Mouse (Mus musculus): Measurements from ENCODE around the gene Hoxa10. TPM values are rescaled to one million over a fixed set of nuclear protein-coding genes. Genes with fewer than 3 reads are reported as not detected.

The Hoxa10 gene
- polyA plus RNA-seq, 1 experiment, result not detected

DNA sequence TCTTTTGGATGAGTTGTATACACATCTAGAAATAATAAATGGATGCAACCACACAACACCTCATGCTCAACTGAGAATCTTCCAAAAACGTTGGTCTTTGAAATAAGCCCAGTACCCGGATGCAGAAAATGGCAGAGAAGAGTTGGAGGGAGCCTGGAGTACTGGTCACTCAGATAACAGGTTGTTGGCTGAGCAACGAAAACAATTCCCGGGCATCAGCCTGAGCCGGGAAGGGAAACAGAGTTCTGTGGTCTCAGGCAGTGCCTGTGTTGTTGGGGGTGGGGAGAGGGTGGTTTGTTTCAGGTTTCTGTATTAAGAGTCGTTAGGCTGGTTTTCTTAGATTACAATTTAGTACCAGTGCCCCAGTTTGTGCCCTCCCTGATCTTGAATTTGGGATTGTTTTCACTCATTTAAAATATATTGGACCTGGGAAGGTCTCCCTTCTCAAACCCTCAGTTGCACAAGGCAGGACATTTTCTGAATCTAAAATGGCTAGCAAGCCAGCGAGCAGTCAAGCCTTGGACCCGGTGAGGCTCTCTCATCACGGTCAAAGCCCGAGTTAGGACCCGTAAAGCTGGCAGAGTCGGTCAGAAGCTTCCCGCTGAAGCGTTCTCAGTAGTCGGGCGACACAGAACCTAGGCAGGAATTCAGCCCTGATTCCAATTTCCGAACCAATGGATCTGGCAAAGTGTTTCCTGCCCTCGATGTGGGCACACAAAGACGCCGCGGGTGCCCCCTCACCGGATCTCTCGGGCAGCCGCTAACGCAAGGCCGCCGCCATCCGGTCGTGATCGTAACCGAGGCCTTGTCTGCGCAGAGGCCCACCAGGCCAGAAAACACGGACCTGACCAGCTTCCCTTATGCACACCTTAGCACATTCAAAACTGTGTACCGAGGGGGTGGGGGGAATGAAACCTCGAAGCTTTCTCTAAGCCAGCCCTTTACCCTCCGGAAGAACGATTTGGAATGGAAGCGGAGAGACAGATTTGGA lies 11.9 kb downstream of the Hoxa10 start:
- H3K27ac ChIP-seq (ENCODE audit: insufficient read depth, low read depth, low read length), result no peak overlapping the region
- no peak for TF ChIP-seq CTCF (IDR thresholded peaks at IDR 0.05; ENCODE audit: insufficient read depth, low read depth, low read length)
- no peak for TF ChIP-seq POLR2A (IDR thresholded peaks at IDR 0.05; ENCODE audit: insufficient read depth, low read depth, low read length)
- 3% methylated on average over 38 of the region's 38 CpGs for WGBS
- H3K4me3 ChIP-seq (ENCODE audit: insufficient read depth, low read depth, low read length), result no peak overlapping the region
- no peaks in the 10 kb centered on the region for H3K4me1 ChIP-seq (ENCODE audit: control insufficient read depth, insufficient read depth, low read length)

DNA sequence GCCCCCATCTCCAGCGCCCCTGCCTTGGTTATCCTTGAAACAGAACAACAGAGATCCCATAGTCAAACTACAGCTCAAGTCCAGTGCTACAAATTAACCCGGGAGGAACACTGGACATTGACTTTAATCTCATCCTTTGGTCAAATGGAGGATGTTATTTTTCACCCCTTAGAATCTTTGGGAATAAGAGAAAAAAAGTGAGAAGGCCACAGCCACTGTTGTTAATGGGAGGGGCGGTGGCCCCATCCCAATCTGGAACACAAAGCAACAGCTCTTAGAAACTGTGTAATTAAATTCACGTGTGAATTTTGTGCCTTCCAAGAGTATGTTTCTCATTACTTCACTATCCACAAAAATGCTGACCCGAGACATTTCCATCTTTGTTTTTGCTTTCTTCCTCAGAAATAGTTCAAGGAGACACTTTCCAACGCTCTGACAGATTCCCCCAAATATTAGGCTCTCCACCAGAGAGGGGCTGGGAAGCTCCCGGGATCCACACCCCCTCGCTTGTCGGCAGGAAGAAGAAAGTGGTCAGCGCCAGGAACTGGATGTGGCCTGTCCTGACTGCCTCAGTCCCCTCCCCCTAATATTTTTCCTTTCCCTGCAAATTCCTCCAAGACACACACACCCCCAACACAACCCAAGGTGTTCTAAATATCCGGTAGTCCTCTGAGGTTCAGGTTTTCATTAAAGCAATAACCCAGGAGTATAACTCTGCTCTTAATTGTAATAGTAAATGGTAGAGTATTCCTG lies 13.0 kb downstream of the Hoxa10 start:
- Histone ChIP-seq H3K27ac (ENCODE audit: insufficient read depth, low read depth, low read length) (no peak overlapping the region), H3K4me3 (ENCODE audit: insufficient read depth, low read depth, low read length) (no peak overlapping the region), H3K4me1 (ENCODE audit: control insufficient read depth, insufficient read depth, low read length) (no peaks in the 10 kb centered on the region)
- TF ChIP-seq CTCF (IDR thresholded peaks at IDR 0.05; ENCODE audit: insufficient read depth, low read depth, low read length) (no peak), POLR2A (IDR thresholded peaks at IDR 0.05; ENCODE audit: insufficient read depth, low read depth, low read length) (no peak)
- WGBS, result 7% methylated on average over 11 of the region's 11 CpGs

DNA sequence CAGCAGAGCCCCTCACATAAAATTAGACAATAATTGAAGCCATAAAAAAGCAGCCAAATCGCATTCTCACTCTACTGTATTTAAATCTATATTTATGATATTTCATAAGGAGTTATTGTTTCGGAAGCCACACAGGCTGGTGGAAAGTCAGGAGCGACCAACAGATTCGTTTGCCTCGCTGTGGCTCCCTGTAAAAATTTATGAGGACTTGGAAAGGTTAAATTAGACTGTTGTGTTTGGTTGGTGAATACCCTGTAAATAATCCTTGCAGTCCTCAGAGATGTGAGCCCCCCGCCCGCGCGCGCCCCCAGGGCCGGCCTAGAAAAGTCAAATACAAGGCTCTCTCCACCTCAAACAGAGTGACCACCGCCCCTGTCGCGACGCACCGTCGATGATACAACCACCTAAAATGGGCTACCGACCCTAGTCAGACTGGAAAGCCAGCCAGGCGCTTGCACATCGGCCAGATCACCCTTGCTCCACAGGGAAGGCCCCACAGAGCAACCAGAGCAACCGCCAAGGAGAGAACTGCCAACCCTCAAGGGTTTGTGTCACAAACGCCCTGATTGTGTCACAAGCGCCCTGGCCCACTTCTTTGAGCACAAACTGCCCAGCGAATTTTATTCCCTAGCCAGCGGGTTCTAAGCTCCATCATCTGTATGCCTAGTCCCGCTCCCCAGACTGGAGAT lies 13.9 kb downstream of the Hoxa10 start:
- peaks cover 1% of the 10 kb centered on the region; the same call in 1 of the 2 replicates for H3K4me1 ChIP-seq (ENCODE audit: control insufficient read depth, insufficient read depth, low read length)
- H3K27ac ChIP-seq (ENCODE audit: insufficient read depth, low read depth, low read length), result no peak overlapping the region
- H3K4me3 ChIP-seq (ENCODE audit: insufficient read depth, low read depth, low read length), result no peak overlapping the region
- TF ChIP-seq POLR2A (IDR thresholded peaks at IDR 0.05; ENCODE audit: insufficient read depth, low read depth, low read length) (no peak), CTCF (IDR thresholded peaks at IDR 0.05; ENCODE audit: insufficient read depth, low read depth, low read length) (no peak)
- 4% methylated on average over 26 of the region's 26 CpGs for WGBS

DNA sequence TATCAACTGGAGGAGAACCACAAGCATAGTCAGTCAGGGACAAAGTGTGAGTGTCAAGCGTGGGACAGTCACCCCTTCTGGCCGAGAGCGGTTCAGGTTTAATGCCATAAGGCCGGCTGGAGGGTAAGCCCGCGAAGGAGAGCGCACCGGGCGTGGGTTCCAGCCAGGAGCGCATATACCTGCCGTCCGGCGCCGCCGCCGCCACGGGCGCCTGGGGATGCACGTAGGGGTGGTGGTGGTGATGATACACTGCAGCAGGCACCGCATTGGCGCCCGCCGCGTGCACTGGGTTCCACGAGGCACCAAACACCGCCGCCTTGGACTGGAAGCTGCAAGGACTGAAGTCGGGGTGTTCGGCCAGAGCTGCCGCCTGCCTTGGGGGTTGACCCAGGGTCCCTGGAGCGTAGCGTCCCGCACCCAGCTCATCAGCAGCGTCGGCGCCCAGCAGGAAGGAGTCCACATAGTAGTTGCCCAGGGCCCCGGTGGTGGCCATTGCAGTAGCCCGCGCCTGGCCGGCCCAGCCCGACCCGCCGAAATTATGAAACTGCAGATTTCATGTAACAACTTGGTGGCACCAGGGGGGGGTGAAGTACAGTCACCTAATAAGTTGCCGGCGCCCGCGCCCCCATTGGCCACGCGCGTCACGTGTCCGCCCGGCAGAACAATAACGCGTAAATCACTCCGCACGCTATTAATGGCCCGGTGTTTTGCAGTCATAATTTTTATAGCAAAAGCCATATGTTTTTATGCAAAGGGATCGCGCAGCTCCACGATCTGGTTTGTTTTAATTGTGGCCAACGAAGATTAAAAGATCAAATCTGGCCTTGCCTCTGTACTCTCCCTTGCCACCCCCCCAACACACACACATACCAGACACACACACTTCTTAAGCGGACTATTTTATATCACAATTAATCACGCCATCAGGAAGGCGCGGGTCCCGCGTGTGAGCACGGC lies 14.8 kb downstream of the Hoxa10 start:
- H3K4me1 ChIP-seq (ENCODE audit: control insufficient read depth, insufficient read depth, low read length), result peaks cover 6% of the 10 kb centered on the region
- TF ChIP-seq POLR2A (IDR thresholded peaks at IDR 0.05; ENCODE audit: insufficient read depth, low read depth, low read length) (no peak), CTCF (IDR thresholded peaks at IDR 0.05; ENCODE audit: insufficient read depth, low read depth, low read length) (no peak)
- WGBS, result 3% methylated on average over 69 of the region's 69 CpGs
- no peak overlapping the region for H3K27ac ChIP-seq (ENCODE audit: insufficient read depth, low read depth, low read length)
- no peak overlapping the region for H3K4me3 ChIP-seq (ENCODE audit: insufficient read depth, low read depth, low read length)

DNA sequence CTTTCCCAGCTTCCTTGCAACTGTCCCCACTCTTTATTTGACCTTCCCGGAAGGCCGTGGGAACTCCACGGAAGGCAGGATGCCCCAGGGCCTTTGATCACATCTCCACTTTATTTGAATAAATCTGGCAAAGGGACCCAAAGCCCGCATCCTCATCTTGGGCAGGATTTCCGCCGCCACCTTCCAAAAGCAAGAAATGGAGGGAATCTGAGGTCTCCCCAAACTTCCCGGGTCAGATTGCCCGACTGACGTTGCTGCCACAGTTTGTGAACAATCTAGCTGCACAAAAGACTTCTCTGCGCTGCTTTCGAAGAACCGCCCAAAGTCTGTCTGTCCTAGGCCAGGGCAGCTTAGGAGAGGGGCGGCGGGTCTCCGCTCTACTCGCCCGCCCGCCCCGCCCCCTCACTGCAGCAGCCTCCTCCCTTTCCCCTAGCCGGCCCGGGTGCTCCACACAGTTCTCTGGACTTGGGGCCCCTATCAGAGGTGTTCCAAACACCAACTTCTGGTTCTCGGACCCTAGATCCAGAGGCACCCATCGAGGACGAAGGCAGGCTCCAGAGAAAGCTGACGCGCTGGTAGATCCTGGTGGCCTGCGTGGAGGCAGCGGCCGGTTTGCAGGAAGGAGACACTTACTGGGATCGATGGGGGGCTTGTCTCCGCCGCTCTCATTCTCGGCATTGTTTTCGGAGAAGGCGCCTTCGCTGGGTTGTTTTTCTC lies 15.6 kb downstream of the Hoxa10 start:
- Histone ChIP-seq H3K4me3 (ENCODE audit: insufficient read depth, low read depth, low read length) (no peak overlapping the region), H3K27ac (ENCODE audit: insufficient read depth, low read depth, low read length) (no peak overlapping the region), H3K4me1 (ENCODE audit: control insufficient read depth, insufficient read depth, low read length) (peaks cover 6% of the 10 kb centered on the region)
- TF ChIP-seq CTCF (IDR thresholded peaks at IDR 0.05; ENCODE audit: insufficient read depth, low read depth, low read length), result no peak
- no peak for TF ChIP-seq POLR2A (IDR thresholded peaks at IDR 0.05; ENCODE audit: insufficient read depth, low read depth, low read length)
- WGBS, result 2% methylated on average over 36 of the region's 36 CpGs

DNA sequence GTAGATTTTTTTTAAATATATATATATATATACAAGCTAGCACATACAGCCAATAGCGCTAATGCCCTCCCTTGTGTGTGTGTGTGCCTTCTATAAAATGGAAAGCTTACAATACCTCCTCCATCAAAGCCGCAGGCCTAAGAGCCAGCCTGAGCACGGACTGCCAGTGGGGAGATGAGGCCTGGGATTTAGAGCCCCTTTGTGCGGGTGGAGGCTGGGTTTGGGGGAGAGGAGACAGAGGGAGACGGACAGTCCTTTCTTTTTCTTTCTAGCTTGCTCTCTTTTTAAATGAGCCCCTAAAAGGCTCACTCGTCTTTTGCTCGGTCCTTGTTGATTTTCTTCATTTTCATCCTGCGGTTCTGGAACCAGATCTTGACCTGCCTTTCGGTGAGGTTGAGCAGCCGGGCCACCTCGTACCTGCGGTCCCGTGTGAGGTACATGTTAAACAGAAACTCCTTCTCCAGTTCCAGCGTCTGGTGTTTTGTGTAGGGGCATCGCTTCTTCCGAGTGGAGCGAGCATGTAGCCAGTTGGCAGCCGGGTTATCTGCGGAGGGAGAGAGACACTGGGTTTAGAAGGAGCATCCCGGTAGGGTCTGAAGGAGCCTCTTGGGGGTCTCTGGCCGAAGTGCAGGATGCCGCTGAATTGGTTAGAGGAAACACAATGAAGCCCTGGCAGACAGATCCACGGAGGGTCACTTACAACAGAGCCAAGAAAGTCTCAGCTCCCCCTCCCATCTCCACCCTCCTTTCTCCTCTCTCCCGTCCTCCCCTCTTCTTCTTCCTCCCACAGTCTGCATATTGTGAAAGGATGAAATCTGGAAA lies 16.5 kb downstream of the Hoxa10 start:
- WGBS, result 5% methylated on average over 24 of the region's 24 CpGs
- TF ChIP-seq POLR2A (IDR thresholded peaks at IDR 0.05; ENCODE audit: insufficient read depth, low read depth, low read length), result no peak
- TF ChIP-seq CTCF (IDR thresholded peaks at IDR 0.05; ENCODE audit: insufficient read depth, low read depth, low read length), result no peak
- Histone ChIP-seq H3K4me3 (ENCODE audit: insufficient read depth, low read depth, low read length) (no peak overlapping the region), H3K4me1 (ENCODE audit: control insufficient read depth, insufficient read depth, low read length) (peaks cover 6% of the 10 kb centered on the region), H3K27ac (ENCODE audit: insufficient read depth, low read depth, low read length) (no peak overlapping the region)

DNA sequence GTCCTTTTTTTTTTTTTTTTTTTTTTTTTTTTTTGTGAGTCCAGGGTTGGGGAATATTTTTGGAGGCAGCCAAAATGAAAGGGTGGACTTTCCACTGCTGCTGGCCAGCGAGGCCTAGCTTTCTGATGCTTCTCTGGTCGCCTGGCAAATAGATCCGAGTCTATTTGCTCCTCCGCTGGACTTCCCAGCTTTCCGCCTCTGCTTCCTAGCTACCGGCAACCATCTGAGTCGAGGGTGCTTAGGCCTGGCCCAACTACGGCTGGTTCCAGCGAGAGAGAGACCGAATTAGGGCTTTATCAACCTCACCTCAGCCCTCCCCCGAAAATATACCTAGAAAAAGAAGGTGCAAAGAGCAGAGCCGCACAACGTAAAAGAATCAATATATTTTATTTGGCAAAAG lies 17.9 kb downstream of the Hoxa10 start:
- Histone ChIP-seq H3K4me3 (ENCODE audit: insufficient read depth, low read depth, low read length) (no peak overlapping the region), H3K4me1 (ENCODE audit: control insufficient read depth, insufficient read depth, low read length) (peaks cover 6% of the 10 kb centered on the region), H3K27ac (ENCODE audit: insufficient read depth, low read depth, low read length) (no peak overlapping the region)
- WGBS, result 28% methylated on average over 13 of the region's 13 CpGs
- TF ChIP-seq POLR2A (IDR thresholded peaks at IDR 0.05; ENCODE audit: insufficient read depth, low read depth, low read length), result no peak
- no peak for TF ChIP-seq CTCF (IDR thresholded peaks at IDR 0.05; ENCODE audit: insufficient read depth, low read depth, low read length)

All from olfactory bulb, adult 2 months (tissue).